Mouse (Mus musculus) kidney, postnatal 0 days (tissue): ENCODE data around the gene AC161166.1. TPM values are rescaled to one million over a fixed set of nuclear protein-coding genes. Genes with fewer than 3 reads are reported as not detected.
"Not testable (repeated sequence)": the region's sequence is repeated elsewhere in the genome, so short reads cannot be mapped to it uniquely, and the experiment has no call there.

Experiments used
- ATAC-seq: fragments of 200-750 bp; cut with Nextera tagmentation; replicated peaks from 2 replicates; pipeline ENCODE4 v1.8.0; 2017; ENCODE audit warnings: low read depth, moderate number of reproducible peaks, moderate TSS enrichment, moderate library complexity; ENCODE audit not compliant: low FRiP score
- DNase-seq: peaks from one replicate; pipeline ENCODE4 v3.0.0-alpha.2; 2016; ENCODE audit warnings: low spot score
- H3K27ac ChIP-seq: fragments of 300-500 bp; sonication (generic); 2 replicates; pipeline ENCODE4 v1.5.1; 2014; ENCODE audit warnings: mild to moderate bottlenecking
- H3K27me3 ChIP-seq: fragments of 300-500 bp; sonication (generic); 2 replicates; pipeline ENCODE4 v1.6.1; 2014; ENCODE audit warnings: low read length, mixed read lengths; ENCODE audit not compliant: insufficient read depth
- H3K36me3 ChIP-seq: fragments of 300-500 bp; sonication (generic); 2 replicates; pipeline ENCODE4 v1.6.1; 2014; ENCODE audit warnings: low read length, mixed read lengths; ENCODE audit not compliant: insufficient read depth
- H3K4me1 ChIP-seq: fragments of 300-500 bp; sonication (generic); replicated peaks from 2 replicates; pipeline ENCODE4 v1.6.1; 2014; ENCODE audit warnings: antibody characterized with exemption, low read length, mixed read lengths; ENCODE audit not compliant: insufficient read depth
- H3K4me2 ChIP-seq: fragments of 300-500 bp; sonication (generic); 2 replicates; pipeline ENCODE4 v1.6.1; 2014; ENCODE audit warnings: mild to moderate bottlenecking, low read length, moderate library complexity, mixed read lengths
- H3K4me3 ChIP-seq: fragments of 300-500 bp; sonication (generic); replicated peaks from 2 replicates; pipeline ENCODE4 v1.5.1; 2014; ENCODE audit warnings: low read depth, low read length
- H3K9ac ChIP-seq: fragments of 300-500 bp; sonication (generic); 2 replicates; pipeline ENCODE4 v1.6.1; 2014; ENCODE audit warnings: low read depth, low read length
- H3K9me3 ChIP-seq: fragments of 300-500 bp; sonication (generic); replicated peaks from 2 replicates; pipeline ENCODE4 v1.6.1; 2016; ENCODE audit warnings: low read length, inconsistent platforms, mixed read lengths
- CTCF ChIP-seq: IDR thresholded peaks from 2 replicates; pipeline ENCODE4 v1.5.1; 2016; ENCODE audit warnings: antibody characterized with exemption, low read depth, mild to moderate bottlenecking, moderate library complexity
- WGBS: fragments of 180-500 bp; shearing (Covaris S2); extraction: QIAGEN DNeasy Blood & Tissue Kit; methylation state at CpG from one replicate; pipeline ENCODE4 v1.1.7; 2014; 5-methylcytosine and 5-hydroxymethylcytosine counted together
- polyA plus RNA-seq: library from polyadenylated mRNA; unstranded; fragments of >200 nt; fragmentation: Nextera tagmentation; extraction: Ambion mirVana; gene quantifications from 2 replicates; pipeline ENCODE4 v1.2.1, GENCODE M21; 2015

Gene AC161166.1
- polyA plus RNA-seq, 1 experiment from 2014 or later = 0.12 TPM

DNA sequence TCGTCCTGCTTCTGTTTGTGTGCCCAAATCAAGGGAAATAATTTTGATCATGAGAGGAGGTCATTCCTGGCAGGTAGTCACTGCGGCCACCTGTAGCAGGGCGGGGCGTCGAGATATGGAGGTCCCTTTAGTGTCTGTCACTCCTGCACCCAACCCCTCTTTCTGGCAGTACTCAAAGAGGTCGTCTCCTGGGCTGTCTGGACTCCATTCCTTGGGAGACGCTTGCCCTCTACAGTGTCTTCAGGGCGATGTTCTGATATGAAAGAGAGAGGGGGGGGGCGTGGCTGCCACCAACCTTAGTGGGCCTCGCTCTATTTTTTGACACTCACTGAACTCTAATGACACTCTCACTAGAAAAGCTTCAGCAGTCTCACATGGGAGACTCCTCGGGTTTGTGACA, 17.3 kb upstream of the AC161166.1 start:
- 49% methylated on average over 11 of the region's 11 CpGs for WGBS
- H3K4me2 ChIP-seq = peak overlapping the region; percentile 90
- DNase-seq (no peak), ATAC-seq (no peak)
- no peak for TF ChIP-seq CTCF
- peak overlapping the region; percentile 56 for H3K4me3 ChIP-seq
- H3K9me3 ChIP-seq = no peaks in the 10 kb centered on the region
- H3K36me3 ChIP-seq = peaks cover 16% of the 10 kb centered on the region
- H3K9ac ChIP-seq = peak overlapping the region; percentile 74
- H3K27ac ChIP-seq = peak overlapping the region; percentile 94
- H3K27me3 ChIP-seq = no peaks in the 10 kb centered on the region
- H3K4me1 ChIP-seq = peaks cover 9% of the 10 kb centered on the region; the same call in 1 of the 2 replicates

DNA sequence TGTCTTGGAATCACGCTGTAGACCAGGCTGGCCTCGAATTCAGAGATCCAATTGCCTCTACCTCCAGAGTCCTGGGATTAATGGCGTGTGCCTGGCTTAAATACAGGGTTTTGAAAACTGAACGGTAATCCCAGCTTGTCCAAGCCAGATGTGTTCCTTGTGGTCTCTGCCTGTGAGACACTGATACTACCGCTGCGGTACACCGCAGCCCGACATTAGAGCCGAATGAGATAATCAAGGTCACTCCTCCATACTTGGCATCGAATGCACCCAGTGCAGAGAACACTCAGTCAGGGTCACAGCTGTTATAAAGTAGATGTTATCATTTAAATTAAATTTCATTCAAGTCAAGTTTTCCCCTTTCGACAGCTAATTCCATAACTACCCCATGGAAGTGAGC, 16.6 kb upstream of the AC161166.1 start:
- H3K9me3 ChIP-seq = no peaks in the 10 kb centered on the region
- H3K27ac ChIP-seq = no peak overlapping the region
- TF ChIP-seq CTCF = no peak
- DNase-seq = no peak
- no peak overlapping the region for H3K4me2 ChIP-seq
- peaks cover 9% of the 10 kb centered on the region; the same call in 1 of the 2 replicates for H3K4me1 ChIP-seq
- no peak overlapping the region for H3K4me3 ChIP-seq
- peaks cover 9% of the 10 kb centered on the region; the same call in 1 of the 2 replicates for H3K36me3 ChIP-seq
- ATAC-seq = no peak
- H3K27me3 ChIP-seq = no peaks in the 10 kb centered on the region
- H3K9ac ChIP-seq = no peak overlapping the region
- 82% methylated on average over 11 of the region's 11 CpGs for WGBS

DNA sequence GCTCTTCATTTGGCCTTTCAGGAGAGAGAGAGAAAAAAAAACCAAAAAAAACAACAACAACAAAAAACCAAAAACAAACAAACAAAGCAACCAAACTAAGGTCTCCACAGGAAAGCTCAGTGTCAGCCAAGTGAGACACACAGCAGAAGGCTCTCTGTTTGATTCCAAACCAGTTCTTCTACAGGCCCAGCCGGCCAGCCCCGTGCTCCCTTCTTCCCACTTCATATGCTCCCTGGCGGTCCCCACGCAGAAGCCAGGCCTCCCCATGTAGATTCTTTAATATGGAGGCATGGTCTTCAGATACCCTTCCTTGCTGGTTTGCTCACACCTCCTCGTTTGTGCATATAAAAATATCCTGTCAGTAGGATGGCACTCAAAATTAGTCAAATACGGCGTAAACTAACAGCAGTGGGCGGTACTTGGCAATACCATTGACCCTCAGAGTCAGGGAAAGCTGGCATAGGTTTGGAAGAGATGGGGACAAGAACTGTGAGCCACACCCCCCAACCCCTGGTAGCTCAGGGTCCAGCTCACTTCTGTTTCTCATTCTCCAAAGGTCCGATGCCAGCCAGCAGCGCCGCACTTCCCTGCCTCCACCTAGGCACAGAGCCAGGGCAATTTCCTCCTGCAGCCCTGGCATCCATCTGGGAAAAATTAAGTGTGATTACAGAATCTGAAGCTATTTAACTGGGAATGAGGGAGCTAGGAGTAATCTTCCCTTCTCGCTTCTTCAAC, 13.6 kb upstream of the AC161166.1 start:
- peaks cover 5% of the 10 kb centered on the region; the same call in 1 of the 2 replicates for H3K4me1 ChIP-seq
- 85% methylated on average over 12 of the region's 12 CpGs for WGBS

DNA sequence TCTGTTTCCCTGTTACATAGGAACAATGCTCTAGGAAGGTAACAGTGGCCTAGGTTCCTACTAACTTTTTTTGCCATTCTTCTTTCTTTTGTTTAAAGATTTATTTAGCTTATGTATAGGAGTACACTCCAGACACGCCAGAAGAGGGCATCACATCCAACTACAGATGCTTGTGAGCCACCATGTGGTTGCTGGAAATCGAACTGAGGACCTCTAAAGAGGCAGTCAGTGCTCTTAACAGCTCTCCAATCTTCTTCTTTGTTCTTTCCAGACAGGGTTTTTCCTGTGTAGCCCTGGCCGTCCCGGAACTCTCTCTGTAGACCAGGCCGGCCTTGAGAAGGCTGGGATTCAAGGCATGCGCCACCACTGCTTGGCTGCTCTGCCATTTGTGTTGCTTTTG, 12.7 kb upstream of the AC161166.1 start:
- no peak overlapping the region for H3K4me3 ChIP-seq
- H3K9me3 ChIP-seq = no peaks in the 10 kb centered on the region
- no peaks in the 10 kb centered on the region for H3K27me3 ChIP-seq
- peaks cover 5% of the 10 kb centered on the region; the same call in 1 of the 2 replicates for H3K4me1 ChIP-seq
- H3K27ac ChIP-seq = no peak overlapping the region
- 0 out of 2 replicates have a peak, but pooled peaks have one; percentile 15 for TF ChIP-seq CTCF
- DNase-seq (no peak), ATAC-seq (no peak)
- no peaks in the 10 kb centered on the region for H3K36me3 ChIP-seq
- no peak overlapping the region for H3K9ac ChIP-seq
- WGBS = 81% methylated on average over 6 of the region's 6 CpGs
- no peak overlapping the region for H3K4me2 ChIP-seq

More for the DNA sequence above, 13.6 kb upstream of the AC161166.1 start:
- H3K9ac ChIP-seq = no peak overlapping the region
- H3K4me3 ChIP-seq = no peak overlapping the region
- no peaks in the 10 kb centered on the region for H3K36me3 ChIP-seq
- H3K27me3 ChIP-seq = no peaks in the 10 kb centered on the region
- no peak for TF ChIP-seq CTCF
- no peaks in the 10 kb centered on the region for H3K9me3 ChIP-seq
- H3K27ac ChIP-seq = no peak overlapping the region
- no peak overlapping the region for H3K4me2 ChIP-seq
- DNase-seq = no peak
- no peak for ATAC-seq

DNA sequence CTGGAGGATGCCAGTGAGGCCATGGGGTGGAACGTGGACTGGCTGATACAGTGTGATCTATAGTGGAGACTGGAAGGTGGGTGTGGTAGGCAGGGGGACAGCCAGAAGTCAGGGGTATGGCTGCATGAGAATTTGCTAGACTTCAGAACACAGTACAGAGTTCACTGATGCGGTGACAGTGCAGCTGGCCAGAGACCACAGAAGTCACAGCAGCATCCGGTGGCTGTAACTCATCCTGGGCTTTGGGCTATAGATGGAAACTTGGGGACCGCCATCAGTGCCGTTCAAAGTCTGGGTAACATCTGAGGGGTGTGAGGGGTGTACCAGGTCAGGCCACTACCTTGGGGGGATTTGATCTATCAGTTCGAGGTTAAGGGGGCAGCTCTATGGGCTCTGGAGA, 11.5 kb upstream of the AC161166.1 start:
- Histone ChIP-seq H3K4me1 (no peaks in the 10 kb centered on the region), H3K36me3 (no peaks in the 10 kb centered on the region), H3K27me3 (no peaks in the 10 kb centered on the region), H3K4me2 (no peak overlapping the region), H3K9me3 (no peaks in the 10 kb centered on the region), H3K9ac (no peak overlapping the region), H3K27ac (no peak overlapping the region), H3K4me3 (no peak overlapping the region)
- no peak for DNase-seq
- ATAC-seq = no peak
- WGBS = 80% methylated on average over 6 of the region's 6 CpGs
- no peak for TF ChIP-seq CTCF

DNA sequence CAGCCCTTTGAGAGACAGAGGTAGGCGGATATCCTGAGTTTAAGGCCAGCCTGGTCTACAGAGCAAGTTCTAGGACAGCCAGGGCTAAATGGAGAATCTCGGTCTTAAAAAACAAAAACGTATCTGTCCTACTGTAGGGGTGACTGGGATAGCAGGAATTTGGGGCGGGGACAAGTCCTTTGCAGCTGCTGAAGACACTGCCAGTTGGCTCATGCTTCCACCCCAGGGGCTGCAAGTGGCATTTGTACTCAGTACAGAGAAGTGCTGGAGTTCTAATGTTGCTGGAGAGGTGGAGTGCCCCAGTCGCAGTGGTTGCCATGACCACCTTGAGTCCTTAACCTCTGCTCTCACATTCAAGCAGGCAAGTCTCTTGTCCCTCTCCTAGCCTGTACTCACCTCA, 10.6 kb upstream of the AC161166.1 start:
- Histone ChIP-seq H3K36me3 (no peaks in the 10 kb centered on the region), H3K27ac (no peak overlapping the region), H3K9ac (no peak overlapping the region), H3K4me2 (no peak overlapping the region), H3K27me3 (no peaks in the 10 kb centered on the region), H3K9me3 (no peaks in the 10 kb centered on the region), H3K4me1 (no peaks in the 10 kb centered on the region), H3K4me3 (no peak overlapping the region)
- no peak for DNase-seq
- no peak for ATAC-seq
- 65% methylated on average over 5 of the region's 5 CpGs for WGBS
- no peak for TF ChIP-seq CTCF

DNA sequence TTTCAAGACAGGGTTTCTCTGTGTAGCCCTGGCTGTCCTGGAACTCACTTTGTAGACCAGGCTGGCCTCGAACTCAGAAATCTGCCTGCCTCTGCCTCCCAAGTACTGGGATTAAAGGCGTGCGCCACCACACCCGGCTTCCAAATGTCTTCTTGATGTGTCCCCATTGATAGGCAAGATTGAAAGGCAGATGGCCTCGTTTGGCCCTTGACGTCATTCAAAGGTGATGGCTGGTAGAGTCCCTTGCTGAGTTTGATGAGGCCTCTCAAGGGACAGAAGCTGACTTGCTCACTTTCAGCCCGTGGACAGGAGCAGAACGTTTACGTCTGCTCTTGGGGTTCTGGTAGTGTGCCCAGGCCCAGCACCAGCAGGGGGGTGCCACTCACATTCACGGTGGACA, 7.8 kb upstream of the AC161166.1 start:
- H3K27me3 ChIP-seq, H3K9ac ChIP-seq, H3K36me3 ChIP-seq, H3K4me1 ChIP-seq, H3K27ac ChIP-seq, ATAC-seq, DNase-seq, H3K9me3 ChIP-seq, H3K4me2 ChIP-seq, H3K4me3 ChIP-seq: not testable (repeated sequence)
- 87% methylated on average over 10 of the region's 10 CpGs for WGBS
